Mouse (Mus musculus) C2C12 (cell line): ENCODE measurements around the gene Trip11.

ENCODE experiments used
- CTCF ChIP-seq: IDR thresholded peaks from one replicate; pipeline ENCODE4 v1.5.1; 2011; ENCODE audit not compliant: control insufficient read depth, insufficient read depth, insufficient read length
- MAX ChIP-seq: IDR thresholded peaks from one replicate; pipeline ENCODE4 v1.6.1; 2011; ENCODE audit warnings: mild to moderate bottlenecking, control low read depth
- MYOD1 ChIP-seq: IDR thresholded peaks from one replicate; pipeline ENCODE4 v1.6.1; 2011; ENCODE audit warnings: low read depth; ENCODE audit not compliant: control insufficient read depth, insufficient read length
- MYOG ChIP-seq: IDR thresholded peaks from one replicate; pipeline ENCODE4 v1.6.1; 2011; ENCODE audit not compliant: control insufficient read depth, insufficient read length; ENCODE audit errors: extremely low read depth

- TF ChIP-seq CTCF = no peak
- TF ChIP-seq MYOG = no peak
- no peak for TF ChIP-seq MYOD1
- TF ChIP-seq MAX = no peak
These were observed 7.2 kb downstream of the Trip11 start for GRCm38 (mm10) chr12:101905817-101906216.
